Mouse (Mus musculus) heart, embryonic 11.5 days (tissue): Measurements from ENCODE around the gene Ccdc85c. TPM values are rescaled to one million over a fixed set of nuclear protein-coding genes. Genes with fewer than 3 reads are reported as not detected.
A peak's percentile ranks its signal among the peaks of the same experiment; 100 is the strongest.

ENCODE experiments used
- ATAC-seq: fragments of 200-750 bp; cut with Nextera tagmentation; replicated peaks from 2 replicates; pipeline ENCODE4 v1.8.0; 2017; ENCODE audit warnings: moderate library complexity; ENCODE audit not compliant: insufficient number of reproducible peaks, low FRiP score, low TSS enrichment
- H3K27ac ChIP-seq: fragments of 300-500 bp; sonication (generic); 2 replicates; pipeline ENCODE4 v1.5.1; 2014; ENCODE audit warnings: mild to moderate bottlenecking, low read depth, low read length
- H3K27me3 ChIP-seq: fragments of 300-500 bp; sonication (generic); 2 replicates; pipeline ENCODE4 v1.6.1; 2014; ENCODE audit warnings: mild to moderate bottlenecking, low read length, mixed read lengths; ENCODE audit not compliant: control insufficient read depth, insufficient read depth
- H3K36me3 ChIP-seq: fragments of 300-500 bp; sonication (generic); 2 replicates; pipeline ENCODE4 v1.6.1; 2014; ENCODE audit warnings: mild to moderate bottlenecking, low read length, moderate library complexity, mixed read lengths; ENCODE audit not compliant: control insufficient read depth, insufficient read depth
- H3K4me1 ChIP-seq: fragments of 300-500 bp; sonication (generic); 2 replicates; pipeline ENCODE4 v1.6.1; 2014; ENCODE audit warnings: low read length; ENCODE audit not compliant: control insufficient read depth, insufficient read depth
- H3K4me2 ChIP-seq: fragments of 300-500 bp; sonication (generic); 2 replicates; pipeline ENCODE4 v1.6.1; 2014; ENCODE audit warnings: mild to moderate bottlenecking, moderate library complexity
- H3K4me3 ChIP-seq: fragments of 300-500 bp; sonication (generic); 2 replicates; pipeline ENCODE4 v1.5.1; 2014; ENCODE audit warnings: low read depth, low read length
- H3K9ac ChIP-seq: fragments of 300-500 bp; sonication (generic); 2 replicates; pipeline ENCODE4 v1.6.1; 2014; ENCODE audit warnings: mild to moderate bottlenecking, low read depth, low read length, moderate library complexity
- H3K9me3 ChIP-seq: fragments of 300-500 bp; sonication (generic); replicated peaks from 2 replicates; pipeline ENCODE4 v1.6.1; 2016; ENCODE audit warnings: low read length; ENCODE audit not compliant: control insufficient read depth
- WGBS: fragments of 180-500 bp; shearing (Covaris S2); extraction: QIAGEN DNeasy Blood & Tissue Kit; methylation state at CpG from one replicate; pipeline ENCODE4 v1.1.7; 2014; ENCODE audit not compliant: insufficient replicate concordance; 5-methylcytosine and 5-hydroxymethylcytosine counted together
- polyA plus RNA-seq: library from polyadenylated mRNA; unstranded; fragments of >200 nt; fragmentation: Nextera tagmentation; extraction: Ambion mirVana; gene quantifications from 2 replicates; pipeline ENCODE4 v1.2.1, GENCODE M21; 2014

Ccdc85c gene
- polyA plus RNA-seq, 1 experiment from 2014 or later, result 7.8 TPM

DNA sequence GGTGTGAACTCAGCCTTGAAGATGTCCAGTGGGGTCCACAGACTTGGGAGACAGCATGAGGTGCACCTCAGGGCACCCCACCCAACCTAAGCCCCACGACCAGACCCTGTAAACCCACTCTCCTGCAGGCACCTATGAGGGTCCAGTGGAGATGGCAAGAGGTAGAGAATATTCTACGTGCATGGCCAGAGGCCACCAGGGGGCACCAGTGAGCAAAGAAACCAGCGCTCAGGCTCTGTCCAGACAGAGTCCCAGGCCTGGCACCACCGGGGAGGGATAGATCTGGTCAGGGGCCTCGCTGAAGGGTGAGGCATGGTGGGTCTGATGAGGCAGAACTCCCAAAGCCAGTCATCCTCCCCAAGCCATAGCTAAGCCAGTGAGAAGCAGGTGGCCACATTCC lies 68.6 kb downstream of the Ccdc85c start:
- H3K4me1 ChIP-seq, result peaks cover 11% of the 10 kb centered on the region
- 16% methylated on average over 5 of the region's 5 CpGs for WGBS
- H3K27ac ChIP-seq, result no peak overlapping the region
- H3K4me3 ChIP-seq, result no peak overlapping the region
- H3K9me3 ChIP-seq, result no peaks in the 10 kb centered on the region
- H3K36me3 ChIP-seq, result peaks cover 15% of the 10 kb centered on the region
- no peaks in the 10 kb centered on the region for H3K27me3 ChIP-seq
- ATAC-seq, result peak; percentile 23; the same call in 1 of the 2 replicates
- H3K9ac ChIP-seq, result no peak overlapping the region
- H3K4me2 ChIP-seq, result no peak overlapping the region

DNA sequence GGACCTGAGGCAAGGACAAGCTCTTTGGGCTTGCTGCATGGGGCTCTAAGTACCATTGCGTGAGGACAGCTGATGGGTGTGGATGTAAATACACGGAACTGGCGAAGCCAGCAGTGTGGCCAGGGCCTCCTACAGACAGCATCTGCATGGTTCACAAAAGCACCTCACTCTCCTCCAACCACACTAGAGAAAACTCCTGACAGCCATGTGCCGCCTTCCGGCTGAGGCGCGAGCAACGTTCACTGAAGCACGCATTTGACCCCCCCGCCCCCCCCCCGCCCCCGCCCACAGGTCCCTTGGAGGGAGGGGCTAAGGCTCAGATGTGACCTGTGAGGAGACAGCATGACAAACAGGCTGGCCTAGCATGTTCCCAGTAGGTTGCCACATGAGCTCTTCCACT lies 70.2 kb downstream of the Ccdc85c start:
- Histone ChIP-seq H3K4me2 (no peak overlapping the region), H3K27ac (no peak overlapping the region), H3K36me3 (peaks cover 15% of the 10 kb centered on the region), H3K4me3 (no peak overlapping the region), H3K9ac (no peak overlapping the region), H3K27me3 (no peaks in the 10 kb centered on the region), H3K4me1 (peaks cover 7% of the 10 kb centered on the region; the same call in 1 of the 2 replicates), H3K9me3 (no peaks in the 10 kb centered on the region)
- ATAC-seq, result no peak
- 85% methylated on average over 12 of the region's 12 CpGs for WGBS

DNA sequence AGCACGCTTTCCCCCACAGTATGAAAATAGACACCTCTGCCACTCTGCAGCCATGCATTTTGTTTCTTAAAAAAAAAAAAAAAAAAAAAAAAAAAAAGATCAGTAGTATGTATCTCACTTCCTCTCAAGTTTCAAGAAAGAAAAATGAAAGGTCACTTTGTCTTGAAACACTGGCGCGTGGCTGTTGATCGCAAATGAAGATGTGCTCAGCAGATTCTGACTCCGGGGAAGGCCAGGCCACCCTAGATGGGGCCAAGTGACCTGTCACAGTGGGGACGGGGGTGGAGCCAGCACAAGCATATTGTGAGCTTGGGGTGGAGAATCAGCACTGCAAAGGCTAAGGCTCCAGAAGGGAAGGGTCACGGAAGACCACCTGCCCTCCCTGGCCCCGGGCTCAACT lies 71.3 kb downstream of the Ccdc85c start:
- Histone ChIP-seq H3K27me3 (no peaks in the 10 kb centered on the region), H3K27ac (no peak overlapping the region), H3K9me3 (no peaks in the 10 kb centered on the region), H3K4me1 (0 out of 2 replicates have a peak, but pooled peaks cover 2% of the 10 kb centered on the region), H3K4me2 (no peak overlapping the region), H3K9ac (no peak overlapping the region), H3K36me3 (peaks cover 21% of the 10 kb centered on the region), H3K4me3 (no peak overlapping the region)
- no peak for ATAC-seq
- 75% methylated on average over 8 of the region's 8 CpGs for WGBS

DNA sequence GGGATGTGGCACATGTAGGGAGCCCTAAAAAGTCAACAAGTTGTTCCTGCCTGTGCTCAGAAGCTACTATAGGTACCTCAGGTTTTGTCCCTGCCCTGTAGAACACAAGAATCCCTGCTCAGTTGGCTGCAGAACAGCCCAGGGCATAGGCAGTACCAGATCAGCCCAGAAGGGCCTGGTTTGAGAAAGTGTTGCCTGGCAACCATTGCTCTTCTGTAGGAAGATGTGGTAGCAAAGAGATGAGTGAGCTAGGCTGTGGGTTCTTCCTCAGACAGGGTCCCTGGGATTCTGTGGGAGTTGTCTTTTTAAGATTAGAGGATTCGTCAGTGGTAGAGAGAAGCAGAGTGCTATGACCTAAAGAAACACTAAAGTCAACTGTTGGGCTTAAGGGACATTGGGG lies 75.1 kb downstream of the Ccdc85c start:
- no peaks in the 10 kb centered on the region for H3K9me3 ChIP-seq
- H3K4me2 ChIP-seq, result no peak overlapping the region
- 85% methylated on average over 1 of the region's 1 CpGs for WGBS
- H3K9ac ChIP-seq, result no peak overlapping the region
- no peaks in the 10 kb centered on the region for H3K4me1 ChIP-seq
- peaks cover 38% of the 10 kb centered on the region for H3K36me3 ChIP-seq
- no peak overlapping the region for H3K27ac ChIP-seq
- no peak overlapping the region for H3K4me3 ChIP-seq
- no peak for ATAC-seq
- H3K27me3 ChIP-seq, result no peaks in the 10 kb centered on the region

DNA sequence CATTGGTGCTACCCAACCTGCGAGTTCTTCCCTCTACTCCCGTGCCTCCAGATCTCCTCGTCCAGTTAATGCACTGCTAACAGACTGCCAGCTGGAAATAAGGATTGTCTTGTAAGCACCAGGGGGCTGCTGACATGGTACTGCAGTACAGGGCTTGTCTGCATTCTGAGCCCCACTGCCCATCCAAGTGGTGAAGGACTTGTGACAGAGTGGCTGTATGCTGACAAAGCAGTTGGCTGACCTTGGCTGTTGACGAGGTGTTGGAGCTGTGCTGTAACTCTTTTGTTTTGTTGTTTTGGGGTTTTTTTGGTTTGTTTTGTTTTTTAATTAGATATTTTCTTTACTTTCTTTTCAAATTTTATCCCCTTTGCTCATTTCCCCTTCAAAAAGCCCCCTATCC lies 76.8 kb downstream of the Ccdc85c start:
- Histone ChIP-seq H3K4me3 (no peak overlapping the region), H3K9me3 (no peaks in the 10 kb centered on the region), H3K9ac (no peak overlapping the region), H3K4me1 (no peaks in the 10 kb centered on the region), H3K36me3 (peaks cover 35% of the 10 kb centered on the region), H3K27me3 (no peaks in the 10 kb centered on the region), H3K4me2 (no peak overlapping the region), H3K27ac (no peak overlapping the region)
- whole genome bisulfite sequencing, result 80% methylated on average over 4 of the region's 4 CpGs
- no peak for ATAC-seq

DNA sequence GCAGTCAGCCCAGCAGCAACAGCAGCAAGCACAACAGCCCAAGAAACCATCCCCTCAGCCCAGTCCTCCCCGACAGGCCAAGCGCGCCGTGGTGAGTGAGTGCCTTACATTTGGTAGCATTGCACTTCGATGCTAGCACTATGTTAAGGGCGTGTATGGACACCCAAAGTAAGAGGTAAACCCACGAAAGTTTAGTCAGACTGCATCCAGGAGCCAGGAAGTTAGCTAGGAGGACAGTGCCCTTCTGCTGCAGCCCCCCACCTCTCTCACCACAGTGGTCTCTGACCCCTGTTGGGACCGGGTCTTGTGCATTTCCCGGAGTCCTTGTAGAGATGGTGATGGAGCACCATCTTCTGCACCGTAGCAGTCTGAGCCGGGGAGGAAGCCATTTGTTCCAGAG lies 79.5 kb downstream of the Ccdc85c start:
- 96% methylated on average over 11 of the region's 11 CpGs for WGBS
- no peak for ATAC-seq
- H3K4me3 ChIP-seq, result no peak overlapping the region
- H3K36me3 ChIP-seq, result peaks cover 39% of the 10 kb centered on the region
- no peak overlapping the region for H3K4me2 ChIP-seq
- no peaks in the 10 kb centered on the region for H3K9me3 ChIP-seq
- no peaks in the 10 kb centered on the region for H3K27me3 ChIP-seq
- no peak overlapping the region for H3K9ac ChIP-seq
- H3K27ac ChIP-seq, result no peak overlapping the region
- H3K4me1 ChIP-seq, result no peaks in the 10 kb centered on the region

DNA sequence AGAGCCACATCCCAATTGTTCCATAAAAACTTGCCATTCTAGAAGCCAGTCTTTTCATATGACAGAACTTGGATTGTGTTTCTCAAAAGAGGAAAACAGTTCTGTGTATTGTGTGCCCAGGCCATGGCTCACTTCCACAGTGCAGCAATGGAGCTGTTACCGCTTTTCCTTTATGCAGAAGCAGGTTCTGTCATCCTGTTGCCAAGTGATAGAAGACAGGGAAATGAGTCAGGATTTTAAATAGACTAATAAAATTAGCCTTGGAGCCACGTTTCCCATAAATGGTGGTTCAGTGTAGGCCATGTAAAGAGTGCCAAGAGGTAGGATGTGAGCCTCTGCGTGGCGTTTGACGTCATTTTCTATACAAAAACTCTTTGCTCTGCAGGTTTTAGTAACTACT lies 81.3 kb downstream of the Ccdc85c start:
- no peak for ATAC-seq
- Histone ChIP-seq H3K27me3 (no peaks in the 10 kb centered on the region), H3K4me1 (no peaks in the 10 kb centered on the region), H3K9me3 (no peaks in the 10 kb centered on the region), H3K36me3 (peaks cover 43% of the 10 kb centered on the region), H3K9ac (no peak overlapping the region), H3K27ac (no peak overlapping the region), H3K4me3 (no peak overlapping the region), H3K4me2 (no peak overlapping the region)
- WGBS, result 94% methylated on average over 5 of the region's 5 CpGs

DNA sequence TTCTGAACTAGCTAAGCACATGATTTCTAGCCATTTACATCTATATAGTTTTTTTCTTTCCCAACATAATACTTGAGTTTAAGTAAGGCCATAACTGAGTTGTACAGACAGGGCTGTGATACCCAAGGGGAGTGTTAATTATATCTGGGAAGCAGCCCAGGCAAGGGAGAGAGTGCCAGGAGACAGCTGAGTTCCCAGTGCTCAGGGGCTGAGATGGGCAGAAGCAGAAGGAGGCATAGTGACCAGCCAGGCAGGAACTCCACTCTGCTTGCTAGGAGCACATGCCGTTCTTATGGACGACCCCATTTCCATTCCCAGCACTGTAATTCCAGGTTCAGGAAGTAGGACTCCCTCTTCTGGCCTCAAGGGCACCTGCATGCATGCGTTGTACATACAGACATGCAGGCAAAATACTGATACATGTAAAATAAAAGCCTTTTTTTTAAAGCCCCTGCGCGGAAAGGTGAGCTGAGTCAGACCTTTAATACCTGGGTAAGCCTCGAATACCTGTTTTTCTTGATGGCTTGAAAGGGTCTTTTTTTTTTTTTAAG lies 87.6 kb downstream of the Ccdc85c start:
- no peak for ATAC-seq
- Histone ChIP-seq H3K4me2 (no peak overlapping the region), H3K9ac (no peak overlapping the region), H3K27me3 (no peaks in the 10 kb centered on the region), H3K27ac (no peak overlapping the region), H3K36me3 (peaks cover 35% of the 10 kb centered on the region), H3K9me3 (no peaks in the 10 kb centered on the region), H3K4me1 (no peaks in the 10 kb centered on the region), H3K4me3 (no peak overlapping the region)
- 93% methylated on average over 6 of the region's 6 CpGs for WGBS

DNA sequence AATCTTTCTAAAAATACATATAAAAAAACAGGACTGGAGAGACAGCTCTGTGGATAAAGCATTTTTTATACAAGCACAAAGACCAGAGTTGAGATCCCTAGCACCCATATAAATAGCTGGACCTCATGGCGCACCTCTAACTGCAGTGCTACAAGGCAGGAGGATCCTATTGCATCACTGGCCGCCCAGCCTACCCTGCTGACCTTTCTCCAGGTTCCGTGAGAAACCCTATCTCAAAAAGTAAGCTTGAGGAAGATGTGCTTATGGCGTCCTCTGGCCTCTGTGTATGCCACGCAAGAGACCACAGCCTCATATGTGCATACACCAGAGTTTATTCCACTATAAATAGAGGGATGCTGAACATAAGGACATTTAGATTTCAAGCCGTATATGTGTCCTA lies 93.5 kb downstream of the Ccdc85c start:
- 85% methylated on average over 6 of the region's 6 CpGs for WGBS
- Histone ChIP-seq H3K36me3 (peaks cover 10% of the 10 kb centered on the region), H3K27me3 (no peaks in the 10 kb centered on the region), H3K9ac (no peak overlapping the region), H3K4me1 (peaks cover 14% of the 10 kb centered on the region), H3K9me3 (no peaks in the 10 kb centered on the region), H3K4me3 (no peak overlapping the region), H3K4me2 (no peak overlapping the region), H3K27ac (no peak overlapping the region)
- ATAC-seq, result no peak
